Mouse (Mus musculus) heart, postnatal 36 days (tissue): Measurements from ENCODE around the gene Rfc2. TPM values are rescaled to one million over a fixed set of nuclear protein-coding genes. Genes with fewer than 3 reads are reported as not detected.
"Not testable (repeated sequence)": the region's sequence is repeated elsewhere in the genome, so short reads cannot be mapped to it uniquely, and the experiment has no call there.

Experiments
- DNase-seq, 2 experiments: peaks; one replicate each; pipeline ENCODE4 v3.0.0; 2021 to 2022
- intact Hi-C: fragments of 180-260 bp; cut with DNase I; formaldehyde crosslinking; loops from one replicate; pipeline ENCODE4 v1.15.1; 2025
- microRNA-seq, 2 experiments: library from miRNA; unstranded; fragments of <30 nt; microRNA quantifications; one replicate each; pipeline ENCODE4 v1.2.0; 2021; ENCODE audit warnings: borderline number of aligned reads in 2 of 2
- total RNA-seq, 2 experiments: library from RNA; stranded (reverse); gene quantifications; 2 replicates each; pipeline ENCODE4 v1.2.3; 2021

Rfc2 gene
- total RNA-seq, 2 experiments from 2014 or later, result 23.4 to 23.9 TPM

- intact Hi-C loops, result no loop called here
These were observed 58.1 kb downstream of the Rfc2 start, which contains the start of gene Eif4h for GRCm38 (mm10) chr5:134639269-134639682. Eif4h (minus strand) TSS chr5:134639490.

DNA sequence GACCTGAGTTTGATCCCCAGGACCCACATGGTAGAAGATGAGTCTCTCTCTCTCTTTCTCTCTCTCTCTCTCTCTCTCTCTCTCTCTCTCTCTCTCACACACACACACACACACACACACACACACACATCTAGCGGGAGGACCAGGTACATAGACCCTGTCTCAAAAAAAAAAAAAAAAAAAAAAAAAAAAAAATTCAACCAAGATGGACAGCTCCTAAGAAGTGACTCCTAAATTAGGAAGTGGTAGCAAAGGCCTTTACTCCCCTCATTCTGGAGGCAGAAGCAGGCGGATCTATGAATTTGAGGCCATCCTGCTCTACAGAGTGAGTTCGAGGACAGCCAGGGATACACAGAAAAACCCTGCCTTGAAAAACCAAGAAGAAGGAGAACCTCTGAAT, 59.2 kb downstream of the Rfc2 start:
- DNase-seq, result no peak
- intact Hi-C loops, result loop anchor here (5.0 kb wide), 1 partner anchor 47 kb away; the partner anchor contains the start of gene Limk1

More at GRCm38 (mm10) chr5:134639269-134639682, 58.1 kb downstream of the Rfc2 start, which contains the start of gene Eif4h:
- DNase-seq, result peak; percentile 98

DNA sequence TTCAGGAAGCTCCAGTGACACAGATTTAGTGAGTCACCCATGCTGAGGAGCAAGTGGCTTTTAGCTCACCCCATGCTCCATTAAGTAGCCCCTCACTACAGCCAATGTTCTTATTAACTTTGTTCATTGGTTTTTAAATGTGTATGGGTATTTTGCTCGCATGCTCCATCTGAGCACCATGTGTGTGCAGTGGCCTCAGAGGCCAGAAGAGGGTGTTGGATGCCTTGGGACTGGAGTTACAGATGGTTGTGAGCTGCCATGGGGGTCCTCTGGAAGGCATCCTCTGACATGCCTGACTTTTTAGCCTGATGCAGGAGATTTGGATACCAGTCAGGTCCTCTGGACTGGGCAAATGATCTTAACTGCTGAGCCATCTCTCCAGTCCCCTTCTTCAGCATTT, 63.0 kb downstream of the Rfc2 start:
- intact Hi-C loops, result loop anchor here (5.0 kb wide), 1 partner anchor 43 kb away; the partner anchor contains the start of gene Limk1
- no peak for DNase-seq

DNA sequence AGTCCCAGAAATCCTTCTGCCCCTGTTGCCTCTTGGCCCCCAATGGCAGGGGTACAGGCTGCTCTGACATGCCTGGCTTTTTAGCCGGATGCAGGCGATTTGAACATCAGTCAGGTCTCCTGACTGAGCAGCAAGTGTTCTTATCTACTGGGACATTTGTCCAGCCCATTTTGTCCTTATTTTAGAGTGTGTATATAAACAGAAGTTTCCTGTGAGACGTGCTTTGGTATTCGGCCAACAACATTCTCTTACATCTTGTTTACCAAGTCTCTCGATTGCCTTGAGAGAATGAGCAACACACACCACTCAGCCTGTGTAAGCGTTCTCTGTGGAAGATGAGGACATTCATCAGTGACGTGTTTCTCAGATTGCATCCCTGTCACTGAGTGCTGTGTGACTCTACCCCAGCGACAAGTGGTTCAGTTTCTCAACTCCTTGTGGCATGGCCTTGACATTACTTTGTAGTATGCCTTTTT, 63.5 kb downstream of the Rfc2 start:
- DNase-seq, result peak; percentile 25 to 30
- intact Hi-C loops, result loop anchor here (5.0 kb wide), 1 partner anchor 43 kb away; the partner anchor contains the start of gene Limk1

DNA sequence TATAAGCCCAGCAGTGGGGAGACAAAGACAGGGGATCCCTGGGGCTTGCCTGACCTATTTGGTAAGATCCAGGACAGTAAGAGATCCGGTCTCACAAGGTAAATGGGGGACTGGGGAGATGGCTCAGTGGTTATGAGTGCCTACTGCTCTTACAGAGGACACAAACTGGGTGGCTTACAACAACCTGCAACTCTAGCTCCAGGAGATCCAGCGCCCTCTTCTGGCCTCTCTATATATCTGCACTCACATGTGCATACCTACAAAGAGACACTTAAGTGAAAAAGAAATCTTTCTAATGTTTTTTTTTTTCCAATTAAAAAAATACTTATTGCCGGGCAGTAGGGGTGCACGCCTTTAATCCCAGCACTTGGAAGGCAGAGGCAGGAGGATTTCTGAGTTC, 65.3 kb downstream of the Rfc2 start:
- DNase-seq, result no peak
- intact Hi-C loops, result no loop called here

- intact Hi-C loops, result no loop called here
- DNase-seq, result no peak
These were observed 66.2 kb downstream of the Rfc2 start for GRCm38 (mm10) chr5:134647394-134647793.

DNA sequence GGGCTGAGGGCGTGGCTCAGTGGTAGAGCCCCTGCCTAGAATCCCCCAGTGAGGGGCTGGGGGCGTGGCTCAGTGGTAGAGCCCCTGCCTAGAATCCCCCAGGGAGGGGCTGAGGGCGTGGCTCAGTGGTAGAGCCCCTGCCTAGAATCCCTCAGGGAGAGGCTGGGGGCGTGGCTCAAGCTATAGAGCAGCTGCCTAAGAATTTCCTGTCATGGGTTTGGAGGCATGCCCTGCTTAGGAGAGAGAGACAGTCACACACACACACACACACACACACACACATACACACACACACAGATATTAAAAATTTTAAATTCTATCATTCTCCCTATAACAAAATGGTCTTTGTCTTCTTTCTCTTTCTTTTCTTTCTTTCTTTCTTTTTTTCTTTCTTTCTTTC, 67.8 kb downstream of the Rfc2 start:
- intact Hi-C loops, DNase-seq: not testable (repeated sequence)

DNA sequence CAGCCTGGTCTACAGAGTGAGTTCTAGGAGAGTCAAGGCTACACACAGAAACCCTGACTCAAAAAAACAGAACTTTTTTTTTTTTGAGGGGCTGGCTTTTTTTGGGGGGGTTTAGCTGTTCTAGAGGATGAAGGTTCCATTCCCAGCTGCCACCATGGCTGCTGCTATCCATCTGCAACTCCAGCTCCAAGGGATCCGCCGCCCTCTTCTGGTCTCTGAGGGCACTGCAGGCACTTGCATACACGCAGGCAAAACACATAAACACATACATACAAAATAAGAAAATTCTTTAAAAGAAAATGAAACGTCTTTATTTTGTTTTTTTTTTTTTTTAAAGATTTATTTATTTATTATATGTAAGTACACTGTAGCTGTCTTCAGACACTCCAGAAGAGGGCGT, 69.8 kb downstream of the Rfc2 start:
- intact Hi-C loops, result no loop called here
- DNase-seq, result peak; percentile 47 to 72

Small RNA genes lying within 50 kb of the gene (microRNA-seq; reads per million reads assigned to microRNA genes)
- gene Mir7228, result 0 reads per million in 2 experiments

Other genes starting within 250 kb of the Rfc2 start
- gene Gtf2ird1, start 124.7 kb upstream of the Rfc2 start, total RNA-seq, result 10 to 100 TPM; 23.4 to 26.9 TPM
- gene Clip2, start 28.9 kb upstream of the Rfc2 start, total RNA-seq, result 1 to 10 TPM; 6.4 to 7.5 TPM
- not detected for gene Syna, start 21.2 kb upstream of the Rfc2 start, total RNA-seq
- 1 to 10 TPM; 1.6 to 2.2 TPM for gene Lat2, start 33.7 kb downstream of the Rfc2 start, total RNA-seq
- gene Eif4h, start 58.1 kb downstream of the Rfc2 start, total RNA-seq, result 100 to 1,000 TPM; 143 to 145 TPM
- gene Limk1, start 107.2 kb downstream of the Rfc2 start, total RNA-seq, result 1 to 10 TPM; 4.5 to 4.9 TPM
- 100 to 1,000 TPM in 1 of 2 experiments, 10 to 100 TPM in 1; 67.1 to 103 TPM for gene Eln, start 166.0 kb downstream of the Rfc2 start, total RNA-seq